Mouse (Mus musculus) forebrain, embryonic 14.5 days (tissue): Measurements from ENCODE around the gene Ydjc. TPM values are rescaled to one million over a fixed set of nuclear protein-coding genes. Genes with fewer than 3 reads are reported as not detected.
"Not testable (repeated sequence)": the region's sequence is repeated elsewhere in the genome, so short reads cannot be mapped to it uniquely, and the experiment has no call there.

Experiments used
- ATAC-seq: fragments of 200-750 bp; cut with Nextera tagmentation; 2 replicates; pipeline ENCODE4 v1.8.0; 2017; ENCODE audit warnings: mild to moderate bottlenecking, moderate library complexity
- DNase-seq: peaks from one replicate; pipeline ENCODE4 v3.0.0-alpha.2; 2015; ENCODE audit warnings: low spot score
- H3K27ac ChIP-seq: fragments of 300-500 bp; sonication (generic); 2 replicates; pipeline ENCODE4 v1.5.1; 2014; ENCODE audit warnings: low read depth, mild to moderate bottlenecking, control low read depth, low read length, moderate library complexity
- H3K27me3 ChIP-seq: fragments of 300-500 bp; sonication (generic); replicated peaks from 2 replicates; pipeline ENCODE4 v1.6.1; 2014; ENCODE audit warnings: low read length, control low read depth, mixed read lengths; ENCODE audit not compliant: control insufficient read depth, insufficient read depth
- H3K36me3 ChIP-seq: fragments of 300-500 bp; sonication (generic); 2 replicates; pipeline ENCODE4 v1.6.1; 2014; ENCODE audit warnings: low read length, control low read depth; ENCODE audit not compliant: control insufficient read depth, insufficient read depth
- H3K4me1 ChIP-seq: fragments of 300-500 bp; sonication (generic); 2 replicates; pipeline ENCODE4 v1.6.1; 2014; ENCODE audit warnings: antibody characterized with exemption, low read length, control low read depth; ENCODE audit not compliant: control insufficient read depth, insufficient read depth
- H3K4me2 ChIP-seq: fragments of 300-500 bp; sonication (generic); 2 replicates; pipeline ENCODE4 v1.6.1; 2014; ENCODE audit warnings: mild to moderate bottlenecking, control low read depth, low read length
- H3K4me3 ChIP-seq: fragments of 300-500 bp; sonication (generic); 2 replicates; pipeline ENCODE4 v1.5.1; 2014; ENCODE audit warnings: low read depth, low read length, control low read depth
- H3K9ac ChIP-seq: fragments of 300-500 bp; sonication (generic); 2 replicates; pipeline ENCODE4 v1.6.1; 2014; ENCODE audit warnings: mild to moderate bottlenecking, low read length, control low read depth, moderate library complexity
- H3K9me3 ChIP-seq: fragments of 300-500 bp; sonication (generic); replicated peaks from 2 replicates; pipeline ENCODE4 v1.6.1; 2016; ENCODE audit warnings: low read length, control low read depth, mixed read lengths; ENCODE audit not compliant: control insufficient read depth
- WGBS: fragments of 180-500 bp; shearing (Covaris S2); extraction: QIAGEN DNeasy Blood & Tissue Kit; methylation state at CpG from one replicate; pipeline ENCODE4 v1.1.7; 2014; 5-methylcytosine and 5-hydroxymethylcytosine counted together
- polyA plus RNA-seq: library from polyadenylated mRNA; unstranded; fragments of >200 nt; fragmentation: Nextera tagmentation; extraction: Ambion mirVana; gene quantifications from 2 replicates; pipeline ENCODE4 v1.2.1, GENCODE M21; 2014

Gene Ydjc
- polyA plus RNA-seq, 1 experiment from 2014 or later = 25.1 TPM

- 0 out of 2 replicates have a peak, but pooled peaks cover 7% of the 10 kb centered on the region for H3K27me3 ChIP-seq
- H3K9ac ChIP-seq = peak overlapping the region; percentile 65
Measured at GRCm38 (mm10) chr16:17148084-17148483, 3.7 kb downstream of the Ydjc start.

GRCm38 (mm10) chr16:17150520-17151258, 6.3 kb downstream of the Ydjc start:
- WGBS = 86% methylated on average over 7 of the region's 7 CpGs
- Histone ChIP-seq H3K9ac (no peak overlapping the region), H3K27me3 (0 out of 2 replicates have a peak, but pooled peaks cover 7% of the 10 kb centered on the region), H3K4me1 (peaks cover 3% of the 10 kb centered on the region; the same call in 1 of the 2 replicates), H3K27ac (no peak overlapping the region), H3K4me2 (no peak overlapping the region), H3K4me3 (no peak overlapping the region), H3K36me3 (peaks cover 42% of the 10 kb centered on the region), H3K9me3 (no peaks in the 10 kb centered on the region)
- no peak for DNase-seq
- no peak for ATAC-seq

More at GRCm38 (mm10) chr16:17148084-17148483, 3.7 kb downstream of the Ydjc start:
- Histone ChIP-seq H3K4me1 (peaks cover 3% of the 10 kb centered on the region; the same call in 1 of the 2 replicates), H3K9me3 (no peaks in the 10 kb centered on the region), H3K4me3 (peak overlapping the region; percentile 59), H3K27ac (no peak overlapping the region), H3K36me3 (peaks cover 21% of the 10 kb centered on the region), H3K4me2 (peak overlapping the region; percentile 95)
- DNase-seq = peak; percentile 56
- WGBS = 8% methylated on average over 16 of the region's 16 CpGs
- ATAC-seq = peak; percentile 16; the same call in 1 of the 2 replicates

DNA sequence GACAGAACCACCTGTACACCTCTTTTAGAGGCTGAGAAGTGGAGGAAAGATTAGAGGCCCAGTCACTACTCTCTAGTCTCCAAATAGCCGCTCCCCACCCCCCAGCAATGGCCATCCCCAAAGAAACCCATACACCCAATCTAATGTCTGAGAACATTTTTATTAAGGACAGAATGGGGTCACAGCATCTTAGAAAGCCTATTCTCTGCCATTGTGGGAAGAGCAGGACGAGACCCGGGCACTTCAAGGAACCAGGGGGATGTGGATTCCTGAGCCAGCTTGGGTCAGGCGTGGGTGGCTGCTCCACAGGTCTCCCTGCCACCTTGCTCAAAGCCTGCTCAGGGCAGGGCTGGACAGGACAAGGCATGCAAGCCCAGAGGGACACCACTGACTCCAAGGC, 7.5 kb downstream of the Ydjc start:
- no peak overlapping the region for H3K27ac ChIP-seq
- no peak overlapping the region for H3K4me2 ChIP-seq
- no peak overlapping the region for H3K4me3 ChIP-seq
- H3K4me1 ChIP-seq = peaks cover 3% of the 10 kb centered on the region; the same call in 1 of the 2 replicates
- H3K9ac ChIP-seq = no peak overlapping the region
- H3K27me3 ChIP-seq = 0 out of 2 replicates have a peak, but pooled peaks cover 7% of the 10 kb centered on the region
- H3K36me3 ChIP-seq = peaks cover 42% of the 10 kb centered on the region
- ATAC-seq (no peak), DNase-seq (no peak)
- no peaks in the 10 kb centered on the region for H3K9me3 ChIP-seq
- whole genome bisulfite sequencing = 94% methylated on average over 4 of the region's 4 CpGs

DNA sequence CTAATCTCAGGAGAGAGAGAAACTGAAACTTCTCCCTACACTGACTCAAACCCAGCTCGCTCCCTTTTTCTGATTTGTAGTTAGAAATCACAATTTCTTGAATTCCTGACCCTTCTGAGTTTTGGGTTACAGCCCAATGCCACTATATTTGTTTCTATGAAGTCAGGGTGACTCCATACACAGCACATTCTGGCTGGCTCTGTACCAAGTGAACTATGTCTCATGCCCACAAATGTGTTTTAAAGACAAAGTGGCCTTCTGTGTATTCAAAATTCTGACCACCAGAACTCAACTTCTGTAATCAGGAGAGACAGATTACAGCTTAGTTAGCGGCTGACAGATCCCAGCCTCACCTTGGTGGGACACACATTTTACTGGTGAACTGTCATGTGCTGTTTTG, 9.9 kb downstream of the Ydjc start:
- DNase-seq = no peak
- Histone ChIP-seq H3K27me3 (no peaks in the 10 kb centered on the region), H3K4me3 (no peak overlapping the region), H3K36me3 (peaks cover 64% of the 10 kb centered on the region), H3K4me1 (no peaks in the 10 kb centered on the region), H3K9me3 (no peaks in the 10 kb centered on the region), H3K27ac (no peak overlapping the region), H3K4me2 (no peak overlapping the region), H3K9ac (no peak overlapping the region)
- WGBS = 99% methylated on average over 2 of the region's 2 CpGs
- ATAC-seq = no peak

DNA sequence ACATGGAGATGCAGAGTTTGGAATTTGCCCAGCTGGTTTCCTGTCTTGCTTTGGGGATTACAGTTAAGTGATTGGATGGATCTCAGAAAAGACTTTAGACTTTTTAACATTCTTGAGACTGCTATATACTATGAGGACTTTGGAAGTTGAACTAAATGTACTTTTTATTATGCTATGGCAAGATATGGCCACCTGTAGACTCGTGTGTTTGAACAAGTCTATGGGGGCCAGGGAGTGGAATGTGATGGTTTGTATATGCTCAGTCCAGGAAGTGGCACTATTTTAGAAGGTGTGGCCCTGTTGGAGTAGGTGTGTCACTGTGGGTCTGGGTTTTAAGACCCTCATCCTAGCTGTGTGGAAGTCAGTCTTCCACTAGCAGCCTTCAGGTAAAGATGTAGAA, 21.1 kb downstream of the Ydjc start:
- H3K4me2 ChIP-seq, ATAC-seq, H3K4me3 ChIP-seq, H3K27me3 ChIP-seq, H3K9ac ChIP-seq, H3K27ac ChIP-seq, H3K4me1 ChIP-seq, H3K9me3 ChIP-seq, DNase-seq: not testable (repeated sequence)
- H3K36me3 ChIP-seq = peaks cover 28% of the 10 kb centered on the region
- WGBS = 91% methylated on average over 1 of the region's 1 CpGs

GRCm38 (mm10) chr16:17167179-17167578, 22.8 kb downstream of the Ydjc start:
- no peak for DNase-seq
- Histone ChIP-seq H3K9me3 (no peaks in the 10 kb centered on the region), H3K4me1 (no peaks in the 10 kb centered on the region)

DNA sequence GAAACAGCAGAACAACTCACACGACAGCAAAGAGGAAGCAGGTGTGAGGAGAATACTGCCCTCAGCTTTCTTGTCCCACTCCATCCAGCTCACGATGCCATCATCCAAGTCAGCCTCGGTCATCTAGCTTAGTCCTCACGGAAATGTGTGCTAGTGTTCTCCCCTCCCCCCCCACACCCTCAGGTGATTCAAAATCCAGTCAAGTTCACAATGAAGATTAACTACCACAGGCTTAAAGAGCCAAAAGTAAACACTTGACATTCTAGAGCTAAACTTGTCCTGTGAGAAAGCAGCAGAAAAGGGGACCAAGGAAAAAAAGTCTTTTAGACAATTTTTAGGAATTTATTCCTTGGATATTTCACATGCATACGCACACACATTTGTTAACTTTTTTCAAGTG, 23.6 kb downstream of the Ydjc start:
- ATAC-seq (no peak), DNase-seq (no peak)
- H3K27me3 ChIP-seq = no peaks in the 10 kb centered on the region
- H3K4me3 ChIP-seq = no peak overlapping the region
- 88% methylated on average over 5 of the region's 5 CpGs for WGBS
- no peak overlapping the region for H3K4me2 ChIP-seq
- no peak overlapping the region for H3K9ac ChIP-seq
- H3K4me1 ChIP-seq = no peaks in the 10 kb centered on the region
- H3K36me3 ChIP-seq = peaks cover 37% of the 10 kb centered on the region
- no peaks in the 10 kb centered on the region for H3K9me3 ChIP-seq
- no peak overlapping the region for H3K27ac ChIP-seq

More at GRCm38 (mm10) chr16:17167179-17167578, 22.8 kb downstream of the Ydjc start:
- H3K27me3 ChIP-seq = no peaks in the 10 kb centered on the region
- no peak overlapping the region for H3K9ac ChIP-seq
- H3K27ac ChIP-seq = no peak overlapping the region
- H3K4me3 ChIP-seq = no peak overlapping the region
- H3K4me2 ChIP-seq = no peak overlapping the region
- no peak for ATAC-seq
- peaks cover 34% of the 10 kb centered on the region for H3K36me3 ChIP-seq

DNA sequence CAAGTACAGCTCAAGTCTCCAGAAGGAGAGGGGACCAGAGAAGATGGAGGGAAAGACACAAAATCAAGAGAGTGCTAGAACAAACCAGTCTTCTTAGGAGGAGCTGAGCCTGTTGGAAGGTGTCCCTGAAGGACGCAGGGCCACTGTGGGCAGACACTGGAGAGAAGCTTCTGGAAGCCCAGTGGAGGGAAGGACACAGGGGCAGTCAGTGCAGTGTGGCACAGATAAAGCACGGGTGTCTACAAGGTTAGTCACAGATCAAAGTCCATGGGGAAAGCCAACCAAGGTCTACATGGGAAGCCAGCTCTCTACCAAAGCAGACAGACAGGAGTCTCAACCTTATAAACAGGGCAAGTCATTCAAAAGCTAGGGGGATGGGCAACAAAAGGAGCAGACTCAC, 31.3 kb downstream of the Ydjc start:
- Histone ChIP-seq H3K4me1 (no peaks in the 10 kb centered on the region), H3K9ac (no peak overlapping the region), H3K36me3 (peaks cover 47% of the 10 kb centered on the region), H3K27ac (no peak overlapping the region), H3K9me3 (no peaks in the 10 kb centered on the region), H3K4me3 (no peak overlapping the region), H3K27me3 (no peaks in the 10 kb centered on the region), H3K4me2 (no peak overlapping the region)
- WGBS = 81% methylated on average over 2 of the region's 2 CpGs
- no peak for ATAC-seq
- DNase-seq = no peak

- WGBS = 100% methylated on average over 1 of the region's 1 CpGs
- H3K27me3 ChIP-seq = no peaks in the 10 kb centered on the region
- no peak overlapping the region for H3K4me3 ChIP-seq
- no peaks in the 10 kb centered on the region for H3K4me1 ChIP-seq
- H3K4me2 ChIP-seq = no peak overlapping the region
- H3K36me3 ChIP-seq = peaks cover 35% of the 10 kb centered on the region
- no peak for ATAC-seq
- no peak overlapping the region for H3K27ac ChIP-seq
- no peak overlapping the region for H3K9ac ChIP-seq
- no peaks in the 10 kb centered on the region for H3K9me3 ChIP-seq
- DNase-seq = no peak
Measured at GRCm38 (mm10) chr16:17177623-17178170, 33.3 kb downstream of the Ydjc start.
